Comparison of ENCODE assay signal across 8 mouse cellular contexts in genomic region chr4:150029885-150030284, GRCm38 (mm10). TPM values are rescaled to one million over a fixed set of nuclear protein-coding genes. Genes with fewer than 3 reads are reported as not detected.
DNase-seq lines count a peak whose midpoint lies in the region; ATAC-seq and TF ChIP-seq lines count a peak whose summit lies in the region.

No protein-coding gene starts in this region.

- H3K9me3 ChIP-seq in heart, embryonic 12.5 days (replicated peaks) = no peaks in the 10 kb centered on the region
- H3K9me3 ChIP-seq in CH12.LX (replicated peaks; ENCODE audit: low read length) = no peaks in the 10 kb centered on the region
- no peaks in the 10 kb centered on the region for H3K9me3 ChIP-seq in forebrain, embryonic 11.5 days (ENCODE audit: control insufficient read depth, low read length)
- no peaks in the 10 kb centered on the region for H3K9me3 ChIP-seq in limb, embryonic 15.5 days

- no peaks in the 10 kb centered on the region for H3K36me3 ChIP-seq in heart, embryonic 12.5 days
- H3K36me3 ChIP-seq in CH12.LX (replicated peaks in 1 of 2; ENCODE audit: control insufficient read depth in 1 of 2, insufficient read depth in 1 of 2, low read length in 1 of 2) = no peaks in the 10 kb centered on the region
- no peaks in the 10 kb centered on the region for H3K36me3 ChIP-seq in forebrain, embryonic 11.5 days (ENCODE audit: control insufficient read depth, insufficient read depth, low read length)
- H3K36me3 ChIP-seq in limb, embryonic 15.5 days = no peaks in the 10 kb centered on the region

- TF ChIP-seq POLR2A in CH12.LX (IDR thresholded peaks at IDR 0.05; ENCODE audit: low read depth, low read length) = no peak

- DNase-seq in heart, postnatal 36 days = no peak
- DNase-seq in CH12.LX (ENCODE audit: extremely low read depth) = no peak
- DNase-seq in forebrain, embryonic 11.5 days (ENCODE audit: low spot score) = no peak
- DNase-seq in telencephalon, adult 2 months (ENCODE audit: low read depth, low spot score) = peak; percentile 77
- no peak for DNase-seq in embryo, embryonic 11 days
- no peak for DNase-seq in lung, postnatal 14 days

- no peaks in the 10 kb centered on the region for H3K79me2 ChIP-seq in CH12.LX (replicated peaks; ENCODE audit: control insufficient read depth, extremely low read depth, insufficient read depth, poor library complexity, severe bottlenecking)

- H3K4me1 ChIP-seq in heart, embryonic 12.5 days (replicated peaks) = peaks cover 38% of the 10 kb centered on the region
- H3K4me1 ChIP-seq in CH12.LX (ENCODE audit: control insufficient read depth in 1 of 2, insufficient read depth in 2 of 2) = peaks cover 6 to 32% of the 10 kb centered on the region in 2 experiments
- peaks cover 16% of the 10 kb centered on the region for H3K4me1 ChIP-seq in forebrain, embryonic 11.5 days (replicated peaks; ENCODE audit: control insufficient read depth, insufficient read depth, low read length)
- peaks cover 39% of the 10 kb centered on the region for H3K4me1 ChIP-seq in limb, embryonic 15.5 days

- no peak for TF ChIP-seq CTCF in CH12.LX (conservative IDR thresholded peaks at IDR 0.05 in 1 of 2, IDR thresholded peaks at IDR 0.05 in 1 of 2; ENCODE audit: low read depth in 2 of 2, low read length in 2 of 2)

- no peak overlapping the region for H3K27ac ChIP-seq in heart, embryonic 12.5 days (ENCODE audit: poor library complexity, severe bottlenecking)
- no peak overlapping the region for H3K27ac ChIP-seq in CH12.LX (ENCODE audit: insufficient read depth, low read depth)
- no peak overlapping the region for H3K27ac ChIP-seq in forebrain, embryonic 11.5 days (ENCODE audit: low read depth, low read length)
- H3K27ac ChIP-seq in limb, embryonic 15.5 days = no peak overlapping the region

- TF ChIP-seq EP300 in CH12.LX (IDR thresholded peaks at IDR 0.05; ENCODE audit: low read length) = no peak

- H3K9ac ChIP-seq in heart, embryonic 12.5 days = no peak overlapping the region; the same call in 1 of the 2 replicates
- no peak overlapping the region for H3K9ac ChIP-seq in CH12.LX (ENCODE audit: insufficient read depth, low read depth)
- no peak overlapping the region for H3K9ac ChIP-seq in forebrain, embryonic 11.5 days (ENCODE audit: low read length)
- peak overlapping the region; percentile 35; the same call in 1 of the 2 replicates for H3K9ac ChIP-seq in limb, embryonic 15.5 days

- peak overlapping the region; percentile 86 for H3K4me2 ChIP-seq in heart, embryonic 12.5 days
- H3K4me2 ChIP-seq in CH12.LX (ENCODE audit: insufficient read depth, low read depth, poor library complexity, severe bottlenecking) = peak overlapping the region; percentile 91
- peak overlapping the region; percentile 82; the same call in 1 of the 2 replicates for H3K4me2 ChIP-seq in forebrain, embryonic 11.5 days (ENCODE audit: low read depth, low read length, severe bottlenecking)
- H3K4me2 ChIP-seq in limb, embryonic 15.5 days = peak overlapping the region; percentile 91

- H3K4me3 ChIP-seq in heart, embryonic 12.5 days = peak overlapping the region; percentile 59
- no peak overlapping the region for H3K4me3 ChIP-seq in CH12.LX (replicated peaks in 1 of 3; ENCODE audit: low read depth in 2 of 3, low read length in 2 of 3, poor library complexity in 1 of 3)
- peak overlapping the region; percentile 40; the same call in 1 of the 2 replicates for H3K4me3 ChIP-seq in forebrain, embryonic 11.5 days (ENCODE audit: low read depth, low read length)
- H3K4me3 ChIP-seq in limb, embryonic 15.5 days = peak overlapping the region; percentile 43

- dilution Hi-C loops in CH12.LX (cut with MboI; ENCODE audit: extremely low pct_ligation_motif_present, extremely low pct_unique_long_range_greater_than_20kb, low sequenced_read_pairs) = no loop called here

- in situ Hi-C loops in CH12.LX (cut with MboI; ENCODE audit: low pct_ligation_motif_present, low pct_unique_long_range_greater_than_20kb, low sequenced_read_pairs) = loop anchor here (10.0 kb wide), 1 partner anchor 65 kb away; no protein-coding TSS in a partner anchor

- peaks cover 73% of the 10 kb centered on the region for H3K27me3 ChIP-seq in heart, embryonic 12.5 days (replicated peaks)
- peaks cover 30% of the 10 kb centered on the region for H3K27me3 ChIP-seq in CH12.LX (replicated peaks)
- peaks cover 67% of the 10 kb centered on the region for H3K27me3 ChIP-seq in forebrain, embryonic 11.5 days (ENCODE audit: control insufficient read depth, insufficient read depth, low read length)
- peaks cover 62% of the 10 kb centered on the region for H3K27me3 ChIP-seq in limb, embryonic 15.5 days

- no peak for TF ChIP-seq RAD21 in CH12.LX (IDR thresholded peaks at IDR 0.05; ENCODE audit: low read depth, low read length)

- intact Hi-C loops in heart, postnatal 36 days (cut with DNase I) = no loop called here

- no peak for ATAC-seq in heart, embryonic 12.5 days (ENCODE audit: insufficient number of reproducible peaks, low FRiP score)
- no peak for ATAC-seq in forebrain, embryonic 11.5 days (replicated peaks; ENCODE audit: low FRiP score)
- ATAC-seq in limb, embryonic 15.5 days (ENCODE audit: insufficient number of reproducible peaks, low FRiP score, low TSS enrichment, low read depth) = no peak

- 5% methylated on average over 11 of the region's 11 CpGs for WGBS in heart, embryonic 12.5 days
- WGBS in forebrain, embryonic 11.5 days = 2% methylated on average over 11 of the region's 11 CpGs
- WGBS in limb, embryonic 15.5 days = 2% methylated on average over 11 of the region's 11 CpGs

TF ChIP-seq in CH12.LX, 34 proteins besides CTCF, POLR2A, EP300 and RAD21:
- TF ChIP-seq TBP (conservative IDR thresholded peaks at IDR 0.05; ENCODE audit: low read depth, low read length) (no peak), ZNF384 (IDR thresholded peaks at IDR 0.05; ENCODE audit: low read depth, low read length) (no peak; the same call in 1 of the 2 replicates), POLR2AphosphoS2 (IDR thresholded peaks at IDR 0.05; ENCODE audit: low read depth, low read length) (no peak), JUND (conservative IDR thresholded peaks at IDR 0.05; ENCODE audit: low read depth, low read length) (no peak), MAFK (IDR thresholded peaks at IDR 0.05; ENCODE audit: insufficient replicate concordance, low read length) (no peak), CHD2 (IDR thresholded peaks at IDR 0.05; ENCODE audit: low read length) (no peak), UBTF (IDR thresholded peaks at IDR 0.05; ENCODE audit: low read depth, low read length) (no peak), IRF4 (IDR thresholded peaks at IDR 0.05; ENCODE audit: low read depth, low read length) (no peak), RCOR1 (conservative IDR thresholded peaks at IDR 0.05; ENCODE audit: low read depth, low read length) (no peak), GABPA (IDR thresholded peaks at IDR 0.05; ENCODE audit: insufficient replicate concordance, low read depth, low read length) (no peak)

RNA-seq across cellular contexts. Expression of gene H6pd, which starts 21.1 kb away (rescaled TPM):
- 11.4 and 12.7 TPM in 2 replicates for polyA plus RNA-seq in heart, embryonic 12.5 days (2016; fragmentation: Nextera tagmentation; extraction: Ambion mirVana)
- total RNA-seq in heart, postnatal 36 days (2021) = 10 to 100 TPM; 45.0 to 45.7 TPM
- 25.1 and 25.3 TPM in 2 replicates for total RNA-seq in CH12.LX (2012; rRNA removed)
- 13.2 and 17.7 TPM in 2 replicates for total RNA-seq in CH12.LX (2014; rRNA removed)
- polyA plus RNA-seq in CH12.LX (2012; ENCODE audit: insufficient read length, low read depth) = 36.2 and 38.5 TPM in 2 replicates
- polyA plus RNA-seq in forebrain, embryonic 11.5 days (2014; fragmentation: Nextera tagmentation; extraction: Ambion mirVana) = 2.1 and 2.5 TPM in 2 replicates
- polyA plus RNA-seq in limb, embryonic 15.5 days (2015; fragmentation: Nextera tagmentation; extraction: Ambion mirVana) = 13.1 and 13.4 TPM in 2 replicates

RNA-seq across cellular contexts. Expression of gene Gpr157, which starts 57.3 kb away (rescaled TPM):
- 2.1 and 2.2 TPM in 2 replicates for polyA plus RNA-seq in heart, embryonic 12.5 days (2016; fragmentation: Nextera tagmentation; extraction: Ambion mirVana)
- total RNA-seq in heart, postnatal 36 days (2021) = 10 to 100 TPM; 26.7 to 41.1 TPM
- total RNA-seq in CH12.LX (2012; rRNA removed) (1.3 and 2.8 TPM in 2 replicates), CH12.LX (2014; rRNA removed) (2.3 and 2.6 TPM in 2 replicates)
- 3.1 and 3.5 TPM in 2 replicates for polyA plus RNA-seq in CH12.LX (2012; ENCODE audit: insufficient read length, low read depth)
- polyA plus RNA-seq in forebrain, embryonic 11.5 days (2014; fragmentation: Nextera tagmentation; extraction: Ambion mirVana) = 0.21 and 0.24 TPM in 2 replicates
- polyA plus RNA-seq in limb, embryonic 15.5 days (2015; fragmentation: Nextera tagmentation; extraction: Ambion mirVana) = 1.4 and 1.7 TPM in 2 replicates

Comparison
In these comparisons a context has a peak if more than half of its experiments do, and no peak if none do; other contexts are left out.
1. H3K4me3 ChIP-seq: peak in heart, embryonic 12.5 days (single experiment), forebrain, embryonic 11.5 days (single experiment) and limb, embryonic 15.5 days (single experiment); none in CH12.LX (0 of 3).
2. Peak in every context shown above with its lines, with median percentiles within 50 percentile points of each other: H3K4me2 ChIP-seq.